Mouse (Mus musculus) midbrain, postnatal 0 days (tissue): ENCODE measurements around the gene Ptges2. TPM values are rescaled to one million over a fixed set of nuclear protein-coding genes. Genes with fewer than 3 reads are reported as not detected.

Source experiments
- ATAC-seq: fragments of 200-750 bp; cut with Nextera tagmentation; 2 replicates; pipeline ENCODE4 v1.8.0; 2017; ENCODE audit warnings: moderate number of reproducible peaks, mild to moderate bottlenecking, moderate TSS enrichment, moderate library complexity; ENCODE audit not compliant: low FRiP score
- DNase-seq: peaks from one replicate; pipeline ENCODE4 v3.0.0-alpha.2; 2015; ENCODE audit warnings: low spot score
- H3K27ac ChIP-seq: fragments of 300-500 bp; sonication (generic); 2 replicates; pipeline ENCODE4 v1.5.1; 2014; ENCODE audit warnings: low read depth, mild to moderate bottlenecking, low read length, mixed read lengths
- H3K27me3 ChIP-seq: fragments of 300-500 bp; sonication (generic); 2 replicates; pipeline ENCODE4 v1.6.1; 2014; ENCODE audit warnings: low read length, control low read depth, mixed read lengths; ENCODE audit not compliant: insufficient read depth
- H3K36me3 ChIP-seq: fragments of 300-500 bp; sonication (generic); 2 replicates; pipeline ENCODE4 v1.6.1; 2014; ENCODE audit warnings: low read length, control low read depth, mixed read lengths; ENCODE audit not compliant: insufficient read depth
- H3K4me1 ChIP-seq: fragments of 300-500 bp; sonication (generic); 2 replicates; pipeline ENCODE4 v1.6.1; 2014; ENCODE audit warnings: mild to moderate bottlenecking, control low read depth, antibody characterized with exemption, low read length, mixed read lengths; ENCODE audit not compliant: insufficient read depth
- H3K4me2 ChIP-seq: fragments of 300-500 bp; sonication (generic); 2 replicates; pipeline ENCODE4 v1.6.1; 2014; ENCODE audit warnings: low read depth, mild to moderate bottlenecking, low read length, mixed read lengths; ENCODE audit not compliant: poor library complexity, severe bottlenecking
- H3K4me3 ChIP-seq: fragments of 300-500 bp; sonication (generic); 2 replicates; pipeline ENCODE4 v1.5.1; 2014; ENCODE audit warnings: low read depth, mild to moderate bottlenecking, low read length, moderate library complexity
- H3K9ac ChIP-seq: fragments of 300-500 bp; sonication (generic); replicated peaks from 2 replicates; pipeline ENCODE4 v1.6.1; 2014; ENCODE audit warnings: mild to moderate bottlenecking, low read length, moderate library complexity, mixed read lengths; ENCODE audit not compliant: poor library complexity, severe bottlenecking
- H3K9me3 ChIP-seq: fragments of 300-500 bp; sonication (generic); 2 replicates; pipeline ENCODE4 v1.6.1; 2016; ENCODE audit warnings: low read length, control low read depth
- CTCF ChIP-seq: IDR thresholded peaks from 2 replicates; pipeline ENCODE4 v1.5.1; 2016; ENCODE audit warnings: antibody characterized with exemption, mild to moderate bottlenecking
- WGBS: fragments of 180-500 bp; shearing (Covaris S2); extraction: QIAGEN DNeasy Blood & Tissue Kit; methylation state at CpG from one replicate; pipeline ENCODE4 v1.1.7; 2014; 5-methylcytosine and 5-hydroxymethylcytosine counted together
- polyA plus RNA-seq: library from polyadenylated mRNA; unstranded; fragments of >200 nt; fragmentation: Nextera tagmentation; extraction: Ambion mirVana; gene quantifications from 2 replicates; pipeline ENCODE4 v1.2.1, GENCODE M21; 2015
- total RNA-seq: library from RNA; depleted of rRNA; stranded (reverse); fragments of >200 nt; gene quantifications from 2 replicates; pipeline ENCODE4 v1.2.3, GENCODE M21; 2014

Ptges2 gene
- total and polyA plus RNA-seq, 2 experiments from 2014 or later, result 41.1 to 56.2 TPM

GRCm38 (mm10) chr2:32450881-32451844 lies 55.5 kb downstream of the Ptges2 start, which contains the start of gene Slc25a25:
Slc25a25 (minus strand) TSS chr2:32451445.
- TF ChIP-seq CTCF, result no peak
- under 1% methylated on average over 101 of the region's 103 CpGs for WGBS
- peak; percentile 93 for ATAC-seq

GRCm38 (mm10) chr2:32451870-32452372 lies 56.2 kb downstream of the Ptges2 start:
- H3K4me1 ChIP-seq, result peaks cover 10% of the 10 kb centered on the region; the same call in 1 of the 2 replicates
- peak overlapping the region; percentile 66 for H3K4me2 ChIP-seq
- DNase-seq (peak; percentile 100), ATAC-seq (peak; percentile 97)
- H3K36me3 ChIP-seq, result peaks cover 10% of the 10 kb centered on the region; the same call in 1 of the 2 replicates
- TF ChIP-seq CTCF, result no peak
- no peaks in the 10 kb centered on the region for H3K27me3 ChIP-seq
- H3K9ac ChIP-seq, result no peak overlapping the region
- WGBS, result under 1% methylated on average over 25 of the region's 25 CpGs
- peak overlapping the region; percentile 91 for H3K27ac ChIP-seq
- H3K9me3 ChIP-seq, result no peaks in the 10 kb centered on the region
- H3K4me3 ChIP-seq, result peak overlapping the region; percentile 80

More at GRCm38 (mm10) chr2:32450881-32451844, 55.5 kb downstream of the Ptges2 start, which contains the start of gene Slc25a25:
- Histone ChIP-seq H3K36me3 (peaks cover 6% of the 10 kb centered on the region; the same call in 1 of the 2 replicates), H3K9me3 (no peaks in the 10 kb centered on the region), H3K27me3 (no peaks in the 10 kb centered on the region), H3K4me2 (peak within 1 kb of the TSS; percentile 66), H3K4me1 (peaks cover 10% of the 10 kb centered on the region; the same call in 1 of the 2 replicates), H3K9ac (peak within 1 kb of the TSS; percentile 82), H3K4me3 (peak within 1 kb of the TSS; percentile 80), H3K27ac (peak within 1 kb of the TSS; percentile 91)
- DNase-seq, result peak; percentile 99

- TF ChIP-seq CTCF, result peak; percentile 29; the same call in 1 of the 2 replicates
- peak overlapping the region; percentile 50 for H3K4me2 ChIP-seq
- peaks cover 10% of the 10 kb centered on the region; the same call in 1 of the 2 replicates for H3K4me1 ChIP-seq
- H3K9me3 ChIP-seq, result no peaks in the 10 kb centered on the region
- H3K27ac ChIP-seq, result peak overlapping the region; percentile 58
- no peak for DNase-seq
- H3K27me3 ChIP-seq, result no peaks in the 10 kb centered on the region
- 96% methylated on average over 16 of the region's 16 CpGs for WGBS
- no peak for ATAC-seq
- H3K4me3 ChIP-seq, result peak overlapping the region; percentile 28
- peaks cover 10% of the 10 kb centered on the region; the same call in 1 of the 2 replicates for H3K36me3 ChIP-seq
- H3K9ac ChIP-seq, result no peak overlapping the region
Observed at GRCm38 (mm10) chr2:32452441-32452971, 56.8 kb downstream of the Ptges2 start.

DNA sequence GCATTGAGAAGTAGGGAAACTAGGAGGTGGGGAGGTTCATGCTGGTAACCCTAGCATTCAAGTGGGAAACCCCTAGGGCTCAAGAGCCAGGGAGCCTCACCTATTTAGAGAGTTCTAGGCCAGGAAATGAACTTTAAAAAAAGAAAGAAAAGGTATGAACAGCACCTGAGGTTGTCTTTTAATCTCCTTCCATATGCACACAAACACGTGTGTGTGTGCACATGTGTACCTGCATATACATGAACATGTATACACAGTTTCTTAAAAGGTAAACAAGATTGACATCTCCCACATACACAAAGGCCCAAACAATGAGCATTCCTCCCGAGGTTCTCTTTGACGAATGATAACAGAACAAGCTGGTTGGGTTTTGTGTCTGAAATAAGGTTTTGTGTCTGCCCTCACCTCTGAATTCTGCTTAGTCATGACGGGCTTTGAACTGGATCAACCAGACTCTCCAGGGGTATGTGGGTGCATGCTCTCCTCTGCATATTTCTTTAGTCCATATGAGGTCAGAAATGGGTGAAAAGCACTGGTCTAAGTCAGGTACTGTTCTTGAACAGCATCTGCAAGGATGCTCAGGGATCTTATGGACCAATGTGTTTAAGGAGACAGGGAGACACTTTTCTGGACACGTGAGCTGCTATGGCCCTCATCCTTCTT lies 58.1 kb downstream of the Ptges2 start:
- H3K4me1 ChIP-seq, result peaks cover 10% of the 10 kb centered on the region; the same call in 1 of the 2 replicates
- H3K4me2 ChIP-seq, result no peak overlapping the region
- no peaks in the 10 kb centered on the region for H3K9me3 ChIP-seq
- no peaks in the 10 kb centered on the region for H3K27me3 ChIP-seq
- no peak overlapping the region for H3K9ac ChIP-seq
- WGBS, result 89% methylated on average over 5 of the region's 5 CpGs
- DNase-seq (no peak), ATAC-seq (no peak)
- no peak overlapping the region for H3K4me3 ChIP-seq
- peaks cover 10% of the 10 kb centered on the region; the same call in 1 of the 2 replicates for H3K36me3 ChIP-seq
- H3K27ac ChIP-seq, result no peak overlapping the region
- no peak for TF ChIP-seq CTCF

DNA sequence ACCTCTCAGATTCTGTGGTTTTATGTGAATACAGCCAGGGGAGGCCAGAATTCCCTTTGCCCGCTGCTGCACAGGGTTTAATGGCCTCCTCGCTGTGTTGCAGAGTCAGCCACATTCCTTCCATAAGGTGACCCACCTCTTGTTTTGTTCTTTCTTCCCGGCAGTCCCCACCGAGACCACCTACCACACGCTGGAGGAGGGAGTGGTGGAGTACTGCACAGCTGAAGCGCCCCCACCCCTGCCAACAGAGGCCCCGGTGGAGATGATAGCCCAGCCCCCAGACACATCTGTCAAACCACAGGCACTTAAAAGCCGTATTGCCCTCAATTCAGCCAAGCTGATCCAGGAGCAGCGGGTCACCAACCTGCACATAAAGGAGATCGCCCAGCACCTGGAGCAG lies 58.9 kb downstream of the Ptges2 start:
- H3K9ac ChIP-seq, result no peak overlapping the region
- H3K4me1 ChIP-seq, result peaks cover 10% of the 10 kb centered on the region; the same call in 1 of the 2 replicates
- no peaks in the 10 kb centered on the region for H3K27me3 ChIP-seq
- H3K27ac ChIP-seq, result no peak overlapping the region
- WGBS, result 90% methylated on average over 10 of the region's 10 CpGs
- H3K4me2 ChIP-seq, result no peak overlapping the region
- peaks cover 10% of the 10 kb centered on the region; the same call in 1 of the 2 replicates for H3K36me3 ChIP-seq
- no peak for ATAC-seq
- no peaks in the 10 kb centered on the region for H3K9me3 ChIP-seq
- TF ChIP-seq CTCF, result no peak
- no peak overlapping the region for H3K4me3 ChIP-seq
- DNase-seq, result no peak
